Mouse (Mus musculus): ENCODE results near the gene Myo1h. TPM values are rescaled to one million over a fixed set of nuclear protein-coding genes. Genes with fewer than 3 reads are reported as not detected.

The Myo1h gene
- polyA plus RNA-seq, 1 experiment from 2014 or later = 0.74 TPM

DNA sequence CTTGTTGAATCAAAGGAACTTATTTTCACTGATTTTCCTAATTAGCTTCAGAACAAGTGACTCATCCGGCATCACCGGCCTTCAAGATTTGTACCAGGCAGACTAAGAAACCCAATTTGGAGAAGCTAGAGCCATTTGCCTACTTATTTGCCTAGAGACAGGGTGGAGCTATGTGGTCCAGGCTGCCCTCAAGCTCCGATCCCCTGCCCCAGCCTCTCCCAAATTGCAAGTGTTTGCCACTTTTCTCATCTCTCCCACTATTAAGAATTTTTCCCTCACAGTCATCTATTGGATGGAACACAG, 3.6 kb upstream of the Myo1h start:
- ATAC-seq (ENCODE audit: low FRiP score, low TSS enrichment) (no peak), DNase-seq (no peak)
- peaks cover 8% of the 10 kb centered on the region; the same call in 1 of the 2 replicates for H3K27me3 ChIP-seq (ENCODE audit: control insufficient read depth, insufficient read depth, low read length)
- H3K4me3 ChIP-seq (replicated peaks; ENCODE audit: low read depth, low read length) = no peak overlapping the region
- WGBS = 77% methylated on average over 3 of the region's 3 CpGs
- H3K9me3 ChIP-seq (ENCODE audit: control insufficient read depth, low read length) = no peaks in the 10 kb centered on the region
- H3K27ac ChIP-seq (replicated peaks; ENCODE audit: low read depth, low read length) = no peak overlapping the region
- no peak overlapping the region for H3K9ac ChIP-seq (replicated peaks; ENCODE audit: low read length)
- no peak overlapping the region for H3K4me2 ChIP-seq (ENCODE audit: low read length)
- peaks cover 22% of the 10 kb centered on the region for H3K4me1 ChIP-seq (ENCODE audit: control insufficient read depth, insufficient read depth, low read length)
- H3K36me3 ChIP-seq (ENCODE audit: control insufficient read depth, insufficient read depth, low read length) = no peaks in the 10 kb centered on the region

DNA sequence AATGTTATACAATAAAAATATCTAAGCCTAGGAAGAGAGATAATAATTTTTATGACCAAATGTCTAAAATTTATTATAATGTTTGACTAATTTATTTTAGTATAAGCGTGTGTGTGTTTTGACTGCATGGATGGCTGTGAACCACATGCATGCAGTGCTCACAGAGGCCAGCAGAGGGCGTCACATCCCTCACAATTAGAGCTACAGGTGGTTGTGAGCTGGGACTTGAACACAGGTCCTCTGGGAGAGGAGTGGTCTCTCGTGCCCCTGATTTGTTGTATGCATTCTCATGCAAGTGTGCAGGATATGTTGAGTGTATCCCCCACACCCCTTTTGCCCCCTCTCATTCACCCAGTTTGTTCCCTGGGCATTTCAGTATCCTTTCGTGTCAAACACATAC, 2.9 kb upstream of the Myo1h start:
- H3K4me3 ChIP-seq (replicated peaks; ENCODE audit: low read depth, low read length) = no peak overlapping the region
- no peak for DNase-seq
- H3K27me3 ChIP-seq (ENCODE audit: control insufficient read depth, insufficient read depth, low read length) = peaks cover 8% of the 10 kb centered on the region; the same call in 1 of the 2 replicates
- H3K9me3 ChIP-seq (ENCODE audit: control insufficient read depth, low read length) = no peaks in the 10 kb centered on the region
- H3K9ac ChIP-seq (replicated peaks; ENCODE audit: low read length) = no peak overlapping the region
- H3K36me3 ChIP-seq (ENCODE audit: control insufficient read depth, insufficient read depth, low read length) = no peaks in the 10 kb centered on the region
- no peak overlapping the region for H3K4me2 ChIP-seq (ENCODE audit: low read length)
- WGBS = 84% methylated on average over 4 of the region's 4 CpGs
- peaks cover 26% of the 10 kb centered on the region for H3K4me1 ChIP-seq (ENCODE audit: control insufficient read depth, insufficient read depth, low read length)
- no peak overlapping the region for H3K27ac ChIP-seq (replicated peaks; ENCODE audit: low read depth, low read length)
- no peak for ATAC-seq (ENCODE audit: low FRiP score, low TSS enrichment)

DNA sequence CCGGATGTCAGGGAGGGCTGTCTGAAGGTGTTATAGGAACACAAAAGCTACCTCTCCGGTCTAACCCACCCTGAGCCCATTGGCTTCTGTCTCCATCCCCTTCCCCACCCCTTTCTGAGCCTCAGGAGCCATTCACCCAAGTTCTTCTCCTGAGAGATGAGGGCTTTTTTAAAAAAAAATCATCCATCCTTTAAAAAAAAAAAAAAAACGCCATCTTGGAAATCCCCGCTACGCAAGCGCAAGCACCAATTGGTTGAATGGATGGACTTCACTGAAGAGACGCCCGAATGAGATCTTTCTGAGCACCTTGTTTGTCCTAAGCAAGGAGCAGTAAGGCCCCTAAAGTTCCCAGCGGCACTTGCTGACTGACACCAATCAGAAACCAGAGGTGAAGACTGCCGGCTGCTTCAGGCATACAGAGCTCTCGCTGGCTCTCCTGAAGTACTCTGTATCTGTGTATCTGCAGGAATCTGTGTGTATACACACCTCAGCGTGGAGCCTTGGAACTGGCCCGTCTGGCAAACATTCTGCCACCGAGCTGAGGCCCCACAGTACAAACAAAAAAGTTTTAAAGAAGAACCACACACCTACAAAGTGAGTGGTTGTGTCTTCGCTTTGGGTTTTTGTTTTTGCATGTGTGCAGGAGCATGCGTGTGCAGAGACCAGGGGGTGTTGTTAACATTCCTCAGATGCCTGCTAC, 1.9 kb upstream of the Myo1h start:
- DNase-seq (no peak), ATAC-seq (ENCODE audit: low FRiP score, low TSS enrichment) (no peak)
- Histone ChIP-seq H3K4me3 (replicated peaks; ENCODE audit: low read depth, low read length) (no peak overlapping the region), H3K36me3 (ENCODE audit: control insufficient read depth, insufficient read depth, low read length) (no peaks in the 10 kb centered on the region), H3K27ac (replicated peaks; ENCODE audit: low read depth, low read length) (no peak overlapping the region), H3K4me2 (ENCODE audit: low read length) (no peak overlapping the region), H3K9ac (replicated peaks; ENCODE audit: low read length) (no peak overlapping the region), H3K9me3 (ENCODE audit: control insufficient read depth, low read length) (no peaks in the 10 kb centered on the region), H3K4me1 (ENCODE audit: control insufficient read depth, insufficient read depth, low read length) (peaks cover 23% of the 10 kb centered on the region), H3K27me3 (ENCODE audit: control insufficient read depth, insufficient read depth, low read length) (peaks cover 8% of the 10 kb centered on the region; the same call in 1 of the 2 replicates)
- 91% methylated on average over 16 of the region's 16 CpGs for WGBS

DNA sequence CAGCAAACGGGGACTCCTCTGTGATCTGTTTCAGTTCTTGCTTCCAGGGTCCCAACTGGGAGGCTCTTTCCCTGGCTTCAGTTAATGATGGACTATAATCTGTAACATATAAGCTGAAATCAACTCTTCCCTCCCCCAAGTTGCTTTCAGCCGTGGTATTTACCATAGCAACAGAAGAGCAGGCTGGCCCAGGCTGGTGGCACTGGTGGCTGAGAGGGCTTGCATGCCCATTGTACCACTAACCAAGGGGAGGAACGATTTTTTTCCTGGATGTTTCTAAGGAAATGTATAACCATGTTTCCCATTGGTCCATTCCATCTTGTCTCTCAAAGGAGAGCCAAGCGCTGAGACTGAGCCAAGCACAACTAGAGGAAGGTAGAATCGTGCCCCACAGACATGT, 570 bp upstream of the Myo1h start:
- ATAC-seq (ENCODE audit: low FRiP score, low TSS enrichment) (no peak), DNase-seq (no peak)
- H3K4me2 ChIP-seq (ENCODE audit: low read length) = no peak overlapping the region
- H3K27me3 ChIP-seq (ENCODE audit: control insufficient read depth, insufficient read depth, low read length) = peaks cover 10% of the 10 kb centered on the region; the same call in 1 of the 2 replicates
- 92% methylated on average over 5 of the region's 5 CpGs for WGBS
- no peak overlapping the region for H3K9ac ChIP-seq (replicated peaks; ENCODE audit: low read length)
- H3K4me3 ChIP-seq (replicated peaks; ENCODE audit: low read depth, low read length) = no peak overlapping the region
- no peaks in the 10 kb centered on the region for H3K36me3 ChIP-seq (ENCODE audit: control insufficient read depth, insufficient read depth, low read length)
- no peak overlapping the region for H3K27ac ChIP-seq (replicated peaks; ENCODE audit: low read depth, low read length)
- H3K9me3 ChIP-seq (ENCODE audit: control insufficient read depth, low read length) = no peaks in the 10 kb centered on the region
- H3K4me1 ChIP-seq (ENCODE audit: control insufficient read depth, insufficient read depth, low read length) = peaks cover 17% of the 10 kb centered on the region; the same call in 1 of the 2 replicates

DNA sequence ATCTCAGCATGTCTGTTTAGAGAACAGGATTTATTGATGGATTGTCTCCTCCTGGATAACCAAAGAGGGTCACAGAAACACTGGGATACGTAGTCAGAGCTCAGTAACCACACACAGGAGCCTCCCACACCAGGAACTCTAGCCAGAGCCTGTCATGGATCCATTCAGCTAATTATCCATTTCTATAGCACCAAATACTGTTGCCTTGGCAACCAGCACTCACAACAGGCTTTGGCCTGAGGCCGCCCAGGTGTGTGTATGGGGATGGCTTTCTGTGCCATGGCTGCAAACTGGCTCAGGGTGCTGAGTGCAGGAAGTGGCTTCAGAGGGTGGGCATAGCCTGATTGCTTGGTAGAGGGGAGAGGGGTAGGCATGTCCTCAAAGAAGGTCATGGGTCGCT, 1.0 kb downstream of the Myo1h start:
- Histone ChIP-seq H3K4me3 (replicated peaks; ENCODE audit: low read depth, low read length) (no peak overlapping the region), H3K36me3 (ENCODE audit: control insufficient read depth, insufficient read depth, low read length) (no peaks in the 10 kb centered on the region), H3K9me3 (ENCODE audit: control insufficient read depth, low read length) (no peaks in the 10 kb centered on the region), H3K9ac (replicated peaks; ENCODE audit: low read length) (no peak overlapping the region), H3K4me1 (ENCODE audit: control insufficient read depth, insufficient read depth, low read length) (peaks cover 13% of the 10 kb centered on the region; the same call in 1 of the 2 replicates), H3K4me2 (ENCODE audit: low read length) (no peak overlapping the region), H3K27ac (replicated peaks; ENCODE audit: low read depth, low read length) (no peak overlapping the region; the same call in 1 of the 2 replicates), H3K27me3 (ENCODE audit: control insufficient read depth, insufficient read depth, low read length) (peaks cover 15% of the 10 kb centered on the region)
- DNase-seq (peak; percentile 78), ATAC-seq (ENCODE audit: low FRiP score, low TSS enrichment) (peak; percentile 43; the same call in 1 of the 2 replicates)
- WGBS = 41% methylated on average over 3 of the region's 3 CpGs

GRCm38 (mm10) chr5:114296693-114297631, 8.0 kb downstream of the Myo1h start:
- Histone ChIP-seq H3K36me3 (ENCODE audit: control insufficient read depth, insufficient read depth, low read length) (no peaks in the 10 kb centered on the region), H3K9ac (replicated peaks; ENCODE audit: low read length) (no peak overlapping the region), H3K4me1 (ENCODE audit: control insufficient read depth, insufficient read depth, low read length) (peaks cover 15% of the 10 kb centered on the region), H3K4me2 (ENCODE audit: low read length) (no peak overlapping the region), H3K27ac (replicated peaks; ENCODE audit: low read depth, low read length) (no peak overlapping the region), H3K4me3 (replicated peaks; ENCODE audit: low read depth, low read length) (no peak overlapping the region), H3K9me3 (ENCODE audit: control insufficient read depth, low read length) (no peaks in the 10 kb centered on the region), H3K27me3 (ENCODE audit: control insufficient read depth, insufficient read depth, low read length) (peaks cover 17% of the 10 kb centered on the region)
- DNase-seq (peak; percentile 49), ATAC-seq (ENCODE audit: low FRiP score, low TSS enrichment) (no peak)
- 19% methylated on average over 22 of the region's 22 CpGs for WGBS

DNA sequence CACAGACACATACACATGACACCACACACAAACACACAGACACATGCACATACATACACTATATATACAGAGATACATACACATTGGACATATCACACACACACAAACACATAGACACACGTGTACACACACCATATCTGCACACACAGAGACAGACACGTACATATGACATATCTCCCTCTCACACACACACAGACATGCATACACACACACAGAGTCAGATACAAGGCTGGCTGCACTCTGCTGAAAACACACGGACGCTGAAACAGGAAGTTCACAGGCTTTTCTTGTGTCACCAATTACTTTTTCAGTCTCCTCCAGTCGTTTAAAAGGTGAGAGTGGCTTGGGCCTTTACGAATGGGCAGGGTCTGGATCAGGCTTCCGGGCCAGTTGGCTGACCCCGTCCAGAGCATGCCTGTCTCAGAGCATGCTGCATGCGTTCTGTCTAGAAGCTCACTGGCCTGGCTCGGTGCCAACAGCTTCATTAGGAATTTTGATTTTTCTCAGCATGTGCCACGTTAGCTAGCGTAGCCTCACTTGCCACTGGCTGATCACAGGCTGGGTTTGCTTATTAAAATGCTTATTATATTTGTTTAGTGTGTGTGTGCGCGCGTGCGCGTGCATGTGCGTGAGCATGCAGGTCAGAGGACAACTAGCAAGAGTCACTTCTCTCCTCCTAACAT, 9.4 kb downstream of the Myo1h start:
- Histone ChIP-seq H3K4me3 (replicated peaks; ENCODE audit: low read depth, low read length) (no peak overlapping the region), H3K4me1 (ENCODE audit: control insufficient read depth, insufficient read depth, low read length) (peaks cover 15% of the 10 kb centered on the region), H3K9me3 (ENCODE audit: control insufficient read depth, low read length) (no peaks in the 10 kb centered on the region), H3K4me2 (ENCODE audit: low read length) (no peak overlapping the region), H3K27me3 (ENCODE audit: control insufficient read depth, insufficient read depth, low read length) (peaks cover 23% of the 10 kb centered on the region), H3K27ac (replicated peaks; ENCODE audit: low read depth, low read length) (no peak overlapping the region; the same call in 1 of the 2 replicates), H3K9ac (replicated peaks; ENCODE audit: low read length) (no peak overlapping the region), H3K36me3 (ENCODE audit: control insufficient read depth, insufficient read depth, low read length) (no peaks in the 10 kb centered on the region)
- ATAC-seq (ENCODE audit: low FRiP score, low TSS enrichment) (no peak; the same call in 1 of the 2 replicates), DNase-seq (peak; percentile 86)
- 36% methylated on average over 18 of the region's 18 CpGs for WGBS

- Histone ChIP-seq H3K27ac (replicated peaks; ENCODE audit: low read depth, low read length) (peak overlapping the region; percentile 52), H3K9me3 (ENCODE audit: control insufficient read depth, low read length) (no peaks in the 10 kb centered on the region), H3K9ac (replicated peaks; ENCODE audit: low read length) (no peak overlapping the region), H3K27me3 (ENCODE audit: control insufficient read depth, insufficient read depth, low read length) (peaks cover 24% of the 10 kb centered on the region), H3K4me1 (ENCODE audit: control insufficient read depth, insufficient read depth, low read length) (peaks cover 15% of the 10 kb centered on the region), H3K4me3 (replicated peaks; ENCODE audit: low read depth, low read length) (no peak overlapping the region), H3K4me2 (ENCODE audit: low read length) (peak overlapping the region; percentile 27), H3K36me3 (ENCODE audit: control insufficient read depth, insufficient read depth, low read length) (no peaks in the 10 kb centered on the region)
- ATAC-seq (ENCODE audit: low FRiP score, low TSS enrichment) (peak; percentile 80; the same call in 1 of the 2 replicates), DNase-seq (peak; percentile 74)
- WGBS = 8% methylated on average over 22 of the region's 22 CpGs
Measured at GRCm38 (mm10) chr5:114299156-114299855, 10.3 kb downstream of the Myo1h start.
